Mouse (Mus musculus) MEL (cell line): ENCODE results near the gene Ndufs2. TPM values are rescaled to one million over a fixed set of nuclear protein-coding genes. Genes with fewer than 3 reads are reported as not detected.

ENCODE experiments used
- DNase-seq: peaks from one replicate; pipeline ENCODE4 v3.0.0; 2011; ENCODE audit warnings: low read depth, low spot score
- H3K27ac ChIP-seq: 2 replicates; pipeline ENCODE4 v1.5.1; 2012; ENCODE audit warnings: low read depth, mild to moderate bottlenecking, control low read depth, low read length, moderate library complexity; ENCODE audit not compliant: control insufficient read depth
- H3K27me3 ChIP-seq, 2 experiments: fragments of 150-350 bp in 1 of 2; sonication (generic) in 1 of 2; 2 replicates each; pipeline ENCODE4 v1.6.1; 2012; ENCODE audit warnings: low read length in 2 of 2, mild to moderate bottlenecking in 2 of 2, improper control_type of control experiment in 1 of 2, moderate library complexity in 1 of 2; ENCODE audit not compliant: insufficient read depth in 2 of 2, control insufficient read depth in 1 of 2
- H3K36me3 ChIP-seq, 2 experiments: 2 replicates each; pipeline ENCODE4 v1.6.1; 2012 to 2014; ENCODE audit warnings: low read length in 2 of 2, improper control_type of control experiment in 1 of 2, inconsistent platforms in 1 of 2, mild to moderate bottlenecking in 1 of 2; ENCODE audit not compliant: insufficient read depth in 2 of 2, control insufficient read depth in 1 of 2
- H3K4me1 ChIP-seq, 2 experiments: fragments of 150-350 bp in 1 of 2; sonication (generic) in 1 of 2; 2 replicates each; pipeline ENCODE4 v1.6.1; 2012; ENCODE audit warnings: low read length in 2 of 2, improper control_type of control experiment in 1 of 2, mild to moderate bottlenecking in 1 of 2; ENCODE audit not compliant: insufficient read depth in 2 of 2, control insufficient read depth in 1 of 2
- H3K4me3 ChIP-seq, 2 experiments: fragments of 150-350 bp in 1 of 2; sonication (generic) in 1 of 2; 2 replicates each; pipeline ENCODE4 v1.5.1; 2012; ENCODE audit warnings: low read depth in 2 of 2, low read length in 2 of 2, mild to moderate bottlenecking in 2 of 2, moderate library complexity in 2 of 2, control low read depth in 1 of 2, improper control_type of control experiment in 1 of 2; ENCODE audit not compliant: control insufficient read depth in 1 of 2, insufficient read depth in 1 of 2
- H3K79me2 ChIP-seq: 2 replicates; pipeline ENCODE4 v1.6.1; 2012; ENCODE audit warnings: mild to moderate bottlenecking, low read length, moderate library complexity; ENCODE audit not compliant: control insufficient read depth, poor library complexity, insufficient read depth
- H3K9ac ChIP-seq: 2 replicates; pipeline ENCODE4 v1.6.1; 2012; ENCODE audit warnings: low read depth, mild to moderate bottlenecking, control low read depth, low read length, moderate library complexity; ENCODE audit not compliant: control insufficient read depth, poor library complexity, severe bottlenecking
- H3K9me3 ChIP-seq: fragments of 150-350 bp; sonication (generic); replicated peaks from 2 replicates; pipeline ENCODE4 v1.6.1; 2012; ENCODE audit warnings: mild to moderate bottlenecking, low read length, improper control_type of control experiment, moderate library complexity; ENCODE audit not compliant: insufficient read depth
- CHD1 ChIP-seq: IDR thresholded peaks from 2 replicates; pipeline ENCODE4 v1.6.1; 2012; ENCODE audit warnings: low read depth, mild to moderate bottlenecking, inconsistent platforms, low read length, improper control_type of control experiment
- CHD2 ChIP-seq: IDR thresholded peaks from 2 replicates; pipeline ENCODE4 v1.6.1; 2011; ENCODE audit warnings: low read length, improper control_type of control experiment
- EP300 ChIP-seq, 2 experiments: IDR thresholded peaks; 2 replicates each; pipeline ENCODE4 v1.6.1; 2011; ENCODE audit warnings: improper control_type of control experiment in 2 of 2, low read length in 2 of 2, low read depth in 1 of 2, mild to moderate bottlenecking in 1 of 2
- MAZ ChIP-seq: IDR thresholded peaks from 2 replicates; pipeline ENCODE4 v1.6.1; 2012; ENCODE audit warnings: low read depth, mild to moderate bottlenecking, inconsistent platforms, low read length, improper control_type of control experiment
- MEF2A ChIP-seq: IDR thresholded peaks from 2 replicates; pipeline ENCODE4 v1.6.1; 2014; ENCODE audit warnings: low read depth, mild to moderate bottlenecking, inconsistent platforms, low read length, improper control_type of control experiment; ENCODE audit not compliant: poor library complexity, insufficient replicate concordance, severe bottlenecking; ENCODE audit errors: extremely low read depth
- MXI1 ChIP-seq: IDR thresholded peaks from 2 replicates; pipeline ENCODE4 v1.6.1; 2011; ENCODE audit warnings: mild to moderate bottlenecking, low read depth, low read length, improper control_type of control experiment
- NRF1 ChIP-seq: IDR thresholded peaks from 2 replicates; pipeline ENCODE4 v1.6.1; 2014; ENCODE audit warnings: low read depth, mild to moderate bottlenecking, inconsistent platforms, low read length, improper control_type of control experiment, moderate library complexity; ENCODE audit not compliant: poor library complexity, insufficient read depth, severe bottlenecking
- POLR2AphosphoS2 ChIP-seq: IDR thresholded peaks from 2 replicates; pipeline ENCODE4 v1.6.1; 2011; ENCODE audit warnings: low read length, improper control_type of control experiment
- RAD21 ChIP-seq: IDR thresholded peaks from 2 replicates; pipeline ENCODE4 v1.6.1; 2011; ENCODE audit warnings: mild to moderate bottlenecking, low read depth, low read length, improper control_type of control experiment
- TBP ChIP-seq: IDR thresholded peaks from 2 replicates; pipeline ENCODE4 v1.8.0; 2011; ENCODE audit warnings: low read depth, low read length, improper control_type of control experiment
- TCF12 ChIP-seq: IDR thresholded peaks from 2 replicates; pipeline ENCODE4 v1.6.1; 2014; ENCODE audit warnings: low read depth, mild to moderate bottlenecking, inconsistent platforms, low read length, improper control_type of control experiment, moderate library complexity
- UBTF ChIP-seq: IDR thresholded peaks from 2 replicates; pipeline ENCODE4 v1.6.1; 2012; ENCODE audit warnings: low read depth, mild to moderate bottlenecking, inconsistent platforms, low read length, improper control_type of control experiment, moderate library complexity, borderline replicate concordance; ENCODE audit not compliant: insufficient read depth
- ZMIZ1 ChIP-seq: IDR thresholded peaks from 2 replicates; pipeline ENCODE4 v1.6.1; 2012; ENCODE audit warnings: low read depth, mild to moderate bottlenecking, inconsistent platforms, low read length, improper control_type of control experiment, moderate library complexity
- ZNF384 ChIP-seq: IDR thresholded peaks from 2 replicates; pipeline ENCODE4 v1.6.1; 2012; ENCODE audit warnings: low read depth, mild to moderate bottlenecking, inconsistent platforms, low read length, improper control_type of control experiment
- polyA plus RNA-seq, 2 experiments: library from polyadenylated mRNA; stranded (reverse) in 1 of 2; unstranded in 1 of 2; fragments of >175 nt in 1 of 2; fragments of >200 nt in 1 of 2; gene quantifications; 2 replicates each; pipeline versions ENCODE4 v1.2.1 to v1.2.4; 2012; ENCODE audit warnings: low replicate concordance in 2 of 2, low read depth in 1 of 2; ENCODE audit not compliant: insufficient read length in 2 of 2, insufficient read depth in 1 of 2, missing spikeins in 1 of 2
- total RNA-seq: library from RNA; depleted of rRNA; stranded (reverse); fragments of 300-350 nt; gene quantifications from 2 replicates; pipeline ENCODE4 v1.2.3, GENCODE M21; 2012

The Ndufs2 gene
- total and polyA plus RNA-seq, 3 experiments = 169 to 415 (median 292) TPM

DNA sequence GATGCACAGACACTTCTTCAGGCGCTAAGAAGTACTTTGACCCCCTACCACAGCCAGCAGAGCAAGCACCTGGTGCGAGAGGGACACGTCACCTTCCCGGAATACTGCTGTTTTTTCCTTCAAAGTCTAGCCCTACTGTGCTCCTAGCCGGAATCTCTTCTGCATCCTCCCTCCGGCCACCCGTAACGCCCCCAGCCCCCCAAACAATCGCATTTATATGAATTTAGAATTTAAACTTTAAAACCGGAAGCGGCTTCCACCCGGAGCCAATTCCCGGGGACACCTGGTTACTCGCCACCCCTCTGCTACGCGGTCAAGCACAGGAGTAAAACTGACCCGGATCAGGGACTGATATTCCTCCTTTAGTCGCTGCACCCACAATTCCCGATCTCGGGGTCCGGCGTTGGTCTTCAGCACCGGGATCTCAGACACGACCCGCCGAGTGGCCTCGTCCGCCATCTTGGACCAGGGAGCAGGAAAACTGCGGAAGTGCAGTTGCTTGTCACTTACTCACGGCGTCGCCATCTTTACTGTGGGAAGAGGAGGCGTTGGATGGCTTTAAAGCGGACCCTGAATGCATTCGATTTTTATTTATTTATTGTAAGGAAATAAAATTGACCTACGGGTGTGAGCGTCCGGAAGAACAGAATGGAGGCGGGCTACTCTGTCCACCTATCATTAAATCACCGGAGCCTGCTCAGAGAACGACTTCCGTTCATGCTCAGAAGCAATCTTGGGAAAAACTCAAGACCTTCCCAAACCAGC is 43.3 kb upstream of the Ndufs2 start, which contains the start of gene Ufc1 (continued):
- TF ChIP-seq UBTF = 0 out of 2 replicates have a peak, but pooled peaks have one; percentile 40
- TF ChIP-seq MEF2A = no peak
- TF ChIP-seq TBP = peak; percentile 82
- peak in 1 of 2 experiments; percentile 32; a peak in 1 of 4 replicates for TF ChIP-seq EP300 (IDR thresholded peaks at IDR 0.05; ENCODE audit: low read depth in 1 of 2, low read length in 2 of 2)
- peak; percentile 51; the same call in 1 of the 2 replicates for TF ChIP-seq POLR2AphosphoS2
- 0 out of 2 replicates have a peak, but pooled peaks have one; percentile 6 for TF ChIP-seq ZMIZ1
- no peak for TF ChIP-seq RAD21
- TF ChIP-seq CHD1 = 0 out of 2 replicates have a peak, but pooled peaks have one; percentile 10
- TF ChIP-seq MAZ = peak; percentile 55; the same call in 1 of the 2 replicates
- no peak; the same call in none of the 2 replicates for TF ChIP-seq MXI1
- no peak for TF ChIP-seq CHD2
- peak; percentile 49 for TF ChIP-seq TCF12

DNA sequence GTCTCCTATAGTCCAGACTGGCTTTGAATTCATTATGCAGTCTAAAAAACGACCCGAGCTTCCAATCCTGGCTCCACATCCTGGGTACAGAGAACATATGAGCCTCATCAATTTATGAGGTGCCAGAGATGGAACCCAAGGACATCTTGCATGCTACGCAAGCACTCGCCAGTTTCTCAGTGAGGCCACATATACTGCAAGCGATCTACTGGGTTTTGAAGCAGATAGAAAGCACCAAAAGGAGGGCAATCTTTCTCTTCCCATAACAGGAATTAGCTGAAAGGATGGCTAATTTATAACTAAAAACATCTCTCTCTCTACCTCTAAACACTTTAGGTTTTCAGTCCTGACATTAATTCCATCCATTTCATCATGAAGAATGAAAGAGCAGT is 42.7 kb upstream of the Ndufs2 start:
- H3K27me3 ChIP-seq = no peaks in the 10 kb centered on the region; a peak in 1 of 4 replicates
- DNase-seq = peak; percentile 62
- H3K4me3 ChIP-seq = peak overlapping the region; percentile 83 to 100
- TF ChIP-seq CHD1 (0 out of 2 replicates have a peak, but pooled peaks have one; percentile 19), MEF2A (no peak), CHD2 (no peak), NRF1 (no peak)
- H3K4me1 ChIP-seq = peaks cover 0 to 9% of the 10 kb centered on the region in 2 experiments; a peak in 3 of 4 replicates
- H3K9me3 ChIP-seq = no peaks in the 10 kb centered on the region
- peak overlapping the region; percentile 99 for H3K9ac ChIP-seq
- H3K79me2 ChIP-seq = peaks cover 14% of the 10 kb centered on the region
- peaks cover 0 to 14% of the 10 kb centered on the region in 2 experiments; a peak in 2 of 4 replicates for H3K36me3 ChIP-seq
- peak overlapping the region; percentile 99; the same call in 1 of the 2 replicates for H3K27ac ChIP-seq

DNA sequence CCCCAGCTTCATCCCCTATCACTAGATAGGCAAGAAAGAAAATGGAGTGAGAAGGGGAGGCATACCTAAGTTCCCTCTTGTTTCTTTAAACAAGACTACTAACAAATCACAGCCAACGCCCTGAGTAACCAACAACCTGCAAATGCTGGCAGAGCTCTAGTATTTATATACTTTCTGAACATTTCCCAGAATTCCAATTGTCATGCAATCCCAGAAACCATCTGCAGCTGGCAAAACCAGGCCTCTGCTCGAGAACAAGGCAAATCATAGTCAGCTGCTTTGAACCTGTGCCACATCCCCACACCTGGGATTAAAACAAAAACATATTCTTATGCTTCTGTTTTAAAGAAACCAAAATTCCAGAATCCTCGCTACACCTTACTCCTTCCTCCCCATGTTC is 42.2 kb upstream of the Ndufs2 start:
- peak overlapping the region in 1 of 2 experiments; percentile 83; a peak in 3 of 4 replicates for H3K4me3 ChIP-seq

More for the DNA sequence above, 42.2 kb upstream of the Ndufs2 start:
- H3K9me3 ChIP-seq = no peaks in the 10 kb centered on the region
- no peak for DNase-seq
- no peak for TF ChIP-seq ZNF384
- 0 out of 2 replicates have a peak, but pooled peaks have one; percentile 5 for TF ChIP-seq CHD1
- no peak overlapping the region for H3K9ac ChIP-seq
- H3K4me1 ChIP-seq = peaks cover 0 to 9% of the 10 kb centered on the region in 2 experiments; a peak in 3 of 4 replicates
- peaks cover 0 to 14% of the 10 kb centered on the region in 2 experiments; a peak in 2 of 4 replicates for H3K36me3 ChIP-seq
- no peaks in the 10 kb centered on the region; a peak in 1 of 4 replicates for H3K27me3 ChIP-seq
- no peak overlapping the region for H3K27ac ChIP-seq
- H3K79me2 ChIP-seq = peaks cover 14% of the 10 kb centered on the region
